Mouse (Mus musculus) heart, adult 2 months (tissue): Measurements from ENCODE around the gene Rdm1. TPM values are rescaled to one million over a fixed set of nuclear protein-coding genes. Genes with fewer than 3 reads are reported as not detected.
A peak's percentile ranks its signal among the peaks of the same experiment; 100 is the strongest.
"Not testable (repeated sequence)": the region's sequence is repeated elsewhere in the genome, so short reads cannot be mapped to it uniquely, and the experiment has no call there.

ENCODE experiments used
- DNase-seq, 2 experiments: peaks; one replicate each; pipeline ENCODE4 v3.0.0; 2021
- H3K27ac ChIP-seq: fragments of 200-600 bp; 2 replicates; pipeline ENCODE4 v1.8.1; 2022
- H3K27me3 ChIP-seq: fragments of 200-500 bp; 2 replicates; pipeline ENCODE4 v1.6.1; 2012; ENCODE audit warnings: mild to moderate bottlenecking, low read length, inconsistent platforms, mixed read lengths; ENCODE audit not compliant: control insufficient read depth, insufficient read depth
- H3K36me3 ChIP-seq: fragments of 200-500 bp; 2 replicates; pipeline ENCODE4 v1.6.1; 2012; ENCODE audit warnings: low read length, inconsistent platforms; ENCODE audit not compliant: control insufficient read depth, insufficient read depth
- H3K4me1 ChIP-seq: fragments of 200-500 bp; 2 replicates; pipeline ENCODE4 v1.6.1; 2011; ENCODE audit warnings: low read length; ENCODE audit not compliant: control insufficient read depth, insufficient read depth
- H3K4me3 ChIP-seq: fragments of 200-600 bp; 2 replicates; pipeline ENCODE4 v1.8.1; 2022
- H3K79me2 ChIP-seq: fragments of 200-500 bp; replicated peaks from 2 replicates; pipeline ENCODE4 v1.6.1; 2012; ENCODE audit warnings: mild to moderate bottlenecking, inconsistent platforms, low read length, moderate library complexity, mixed read lengths; ENCODE audit not compliant: control insufficient read depth, insufficient read depth
- H3K9ac ChIP-seq: fragments of 200-500 bp; 2 replicates; pipeline ENCODE4 v1.6.1; 2012; ENCODE audit warnings: low read depth, mild to moderate bottlenecking, control low read depth, inconsistent platforms, low read length, mixed read lengths
- CTCF ChIP-seq: fragments of 200-600 bp; IDR thresholded peaks from 2 replicates; pipeline ENCODE4 v1.8.1; 2022; ENCODE audit warnings: antibody characterized with exemption, mild to moderate bottlenecking, moderate library complexity
- EP300 ChIP-seq: fragments of 200-500 bp; IDR thresholded peaks from 2 replicates; pipeline ENCODE4 v1.6.1; 2011; ENCODE audit warnings: low read depth, low read length, control low read depth; ENCODE audit not compliant: insufficient read depth
- POLR2A ChIP-seq: fragments of 200-500 bp; IDR thresholded peaks from 2 replicates; pipeline ENCODE4 v1.6.1; 2011; ENCODE audit warnings: mild to moderate bottlenecking, low read depth, low read length, control low read depth; ENCODE audit not compliant: insufficient read depth
- WGBS: fragments of 180-500 bp; shearing (Covaris S2); methylation state at CpG from one replicate; pipeline ENCODE4 v1.1.7; 2018; 5-methylcytosine and 5-hydroxymethylcytosine counted together
- intact Hi-C: fragments of 180-260 bp; cut with DNase I; formaldehyde crosslinking; loops from one replicate; pipeline ENCODE4 v1.15.1; 2025
- polyA plus RNA-seq: library from polyadenylated mRNA; depleted of rRNA; stranded (reverse); fragments of >200 nt; gene quantifications from 2 replicates; pipeline ENCODE4 v1.2.3, GENCODE M21; 2012
- total RNA-seq, 2 experiments: library from RNA; stranded (reverse); gene quantifications; 2 replicates each; pipeline ENCODE4 v1.2.3; 2021

The Rdm1 gene
- total and polyA plus RNA-seq, 3 experiments: 42.3 to 49.5 (median 45.6) TPM

GRCm38 (mm10) chr11:101640857-101641709, 14.1 kb downstream of the Rdm1 start:
- Histone ChIP-seq H3K27ac (peak overlapping the region; percentile 88), H3K4me3 (peak overlapping the region; percentile 21; the same call in 1 of the 2 replicates), H3K9ac (peak overlapping the region; percentile 81)
- WGBS: 5% methylated on average over 53 of the region's 53 CpGs
- H3K36me3 ChIP-seq, intact Hi-C loops, H3K79me2 ChIP-seq, H3K27me3 ChIP-seq, H3K4me1 ChIP-seq: not testable (repeated sequence)
- DNase-seq: peak; percentile 82 to 86
- peak; percentile 54 for TF ChIP-seq POLR2A

- DNase-seq: peak in 1 of 2 experiments; percentile 28
- 5% methylated on average over 14 of the region's 26 CpGs for WGBS
- H3K4me1 ChIP-seq, intact Hi-C loops, H3K27me3 ChIP-seq, H3K79me2 ChIP-seq, H3K36me3 ChIP-seq, H3K9ac ChIP-seq, H3K4me3 ChIP-seq: not testable (repeated sequence)
- H3K27ac ChIP-seq: peak overlapping the region; percentile 88
Measured at GRCm38 (mm10) chr11:101641710-101642642, 15.0 kb downstream of the Rdm1 start.

GRCm38 (mm10) chr11:101642931-101643330, 15.9 kb downstream of the Rdm1 start:
- H3K27ac ChIP-seq: no peak overlapping the region
- TF ChIP-seq CTCF: no peak
- no peak for TF ChIP-seq POLR2A
- no peak for TF ChIP-seq EP300
- intact Hi-C loops: no loop called here

GRCm38 (mm10) chr11:101644591-101644990, 17.6 kb downstream of the Rdm1 start:
- peaks cover 4% of the 10 kb centered on the region for H3K4me1 ChIP-seq
- no peak overlapping the region for H3K4me3 ChIP-seq
- no peak for DNase-seq
- TF ChIP-seq EP300: no peak
- no peak for TF ChIP-seq CTCF
- no peak for TF ChIP-seq POLR2A
- intact Hi-C loops: no loop called here
- no peaks in the 10 kb centered on the region for H3K36me3 ChIP-seq
- H3K27ac ChIP-seq: no peak overlapping the region
- 67% methylated on average over 3 of the region's 3 CpGs for WGBS
- H3K27me3 ChIP-seq: no peaks in the 10 kb centered on the region
- H3K79me2 ChIP-seq: no peaks in the 10 kb centered on the region
- H3K9ac ChIP-seq: no peak overlapping the region

More at GRCm38 (mm10) chr11:101642931-101643330, 15.9 kb downstream of the Rdm1 start:
- no peaks in the 10 kb centered on the region for H3K36me3 ChIP-seq
- H3K4me3 ChIP-seq: no peak overlapping the region
- H3K4me1 ChIP-seq: peaks cover 4% of the 10 kb centered on the region
- H3K27me3 ChIP-seq: no peaks in the 10 kb centered on the region
- H3K9ac ChIP-seq: peak overlapping the region; percentile 53; the same call in 1 of the 2 replicates
- no peak for DNase-seq
- WGBS: 37% methylated on average over 5 of the region's 5 CpGs
- no peaks in the 10 kb centered on the region for H3K79me2 ChIP-seq

- H3K27me3 ChIP-seq, H3K4me3 ChIP-seq, intact Hi-C loops, H3K9ac ChIP-seq, H3K79me2 ChIP-seq, H3K4me1 ChIP-seq, H3K36me3 ChIP-seq, DNase-seq: not testable (repeated sequence)
- H3K27ac ChIP-seq: peak overlapping the region; percentile 33; the same call in 1 of the 2 replicates
- 3% methylated on average over 4 of the region's 4 CpGs for WGBS
Measured at GRCm38 (mm10) chr11:101645043-101645410, 18.0 kb downstream of the Rdm1 start.
